Mouse (Mus musculus) gastrocnemius, postnatal 10 days (tissue): ENCODE measurements around the gene Ndufab1. TPM values are rescaled to one million over a fixed set of nuclear protein-coding genes. Genes with fewer than 3 reads are reported as not detected.

Source experiments
- DNase-seq: peaks from one replicate; pipeline ENCODE4 v3.0.0; 2021; ENCODE audit warnings: mixed read lengths
- total RNA-seq, 2 experiments: library from RNA; stranded (reverse); gene quantifications; 2 replicates each; pipeline ENCODE4 v1.2.3; 2021

Gene Ndufab1
- total RNA-seq, 2 experiments from 2014 or later = 582 to 686 TPM

DNA sequence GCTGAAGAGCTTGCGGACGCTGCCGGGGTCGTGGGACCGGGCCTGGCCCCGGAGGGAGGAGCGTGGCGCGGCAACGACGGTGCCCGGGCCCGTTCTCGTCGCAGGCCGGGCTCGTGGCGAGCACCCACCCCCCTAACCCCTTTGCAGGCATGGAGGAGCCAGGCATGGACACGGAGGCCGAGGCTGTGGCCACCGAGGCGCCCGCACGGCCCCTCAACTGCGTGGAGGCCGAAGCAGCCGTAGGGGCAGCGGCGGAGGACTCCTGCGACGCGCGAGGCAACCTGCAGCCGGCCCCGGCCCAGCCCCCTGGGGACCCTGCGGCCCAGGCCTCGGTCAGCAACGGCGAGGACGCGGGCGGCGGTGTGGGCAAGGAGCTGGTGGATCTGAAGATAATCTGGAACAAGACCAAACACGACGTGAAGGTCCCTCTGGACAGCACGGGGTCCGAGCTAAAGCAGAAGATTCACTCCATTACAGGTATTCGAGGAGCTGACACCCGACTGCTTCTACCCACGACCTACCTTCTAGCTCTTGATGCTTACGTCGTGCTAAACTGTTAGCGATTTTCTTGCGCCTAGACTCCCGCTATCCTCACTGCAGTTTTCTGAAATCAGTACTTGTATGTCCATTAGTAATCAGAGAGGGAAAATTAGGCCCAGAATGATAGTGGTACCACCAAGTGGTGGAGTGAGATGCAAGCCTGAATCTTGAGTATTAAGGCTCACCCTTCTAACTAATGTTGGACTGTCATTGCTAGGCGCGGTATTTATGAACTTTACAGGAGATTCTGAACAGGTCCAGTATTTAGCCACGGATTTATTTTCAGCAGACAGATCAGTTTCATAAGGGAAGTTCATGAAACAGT lies 33.9 kb downstream of the Ndufab1 start:
- peak; percentile 47 for DNase-seq

DNA sequence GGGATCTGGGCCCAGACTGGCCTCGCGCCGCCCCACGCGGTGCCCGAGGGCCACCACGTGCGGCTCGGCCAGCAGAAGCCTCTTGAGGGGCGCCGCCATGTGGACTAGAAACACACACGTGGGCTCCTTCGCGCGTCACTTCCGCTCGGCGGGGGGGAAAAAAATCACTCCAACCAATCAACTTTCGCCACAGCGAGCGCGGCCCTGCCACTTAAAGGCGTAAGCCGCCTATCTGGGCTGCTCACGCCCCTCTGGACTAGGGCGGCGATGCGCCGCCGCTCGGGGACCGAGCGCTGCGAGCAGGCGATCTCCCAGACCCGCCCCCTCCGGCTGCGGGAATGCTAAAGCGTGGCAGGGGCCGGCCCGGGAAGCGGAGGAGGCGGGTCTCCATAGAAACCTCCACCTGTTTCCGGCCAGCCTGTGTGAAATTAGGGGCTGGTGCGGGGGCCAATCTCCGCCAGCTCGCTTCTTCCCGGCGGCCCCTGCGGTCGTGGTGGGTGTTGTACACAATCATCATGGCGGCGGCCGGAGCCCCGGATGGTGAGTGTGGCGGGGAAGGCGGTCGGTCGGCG lies 34.7 kb downstream of the Ndufab1 start, which contains the start of the genes Ubfd1 and Ears2:
TSS of gene Ubfd1 (plus strand) at position 231 of the 572 bp plus-strand sequence.
TSS of gene Ears2 (minus strand) at position 319 of the 572 bp plus-strand sequence.
- peak; percentile 89 for DNase-seq

- no peak for DNase-seq
Observed at GRCm38 (mm10) chr7:122066102-122066944, 35.4 kb downstream of the Ndufab1 start.

- DNase-seq = no peak
Observed at GRCm38 (mm10) chr7:122065656-122066055, 36.0 kb downstream of the Ndufab1 start.

- DNase-seq = no peak
Observed at GRCm38 (mm10) chr7:122056633-122057032, 45.1 kb downstream of the Ndufab1 start.

DNA sequence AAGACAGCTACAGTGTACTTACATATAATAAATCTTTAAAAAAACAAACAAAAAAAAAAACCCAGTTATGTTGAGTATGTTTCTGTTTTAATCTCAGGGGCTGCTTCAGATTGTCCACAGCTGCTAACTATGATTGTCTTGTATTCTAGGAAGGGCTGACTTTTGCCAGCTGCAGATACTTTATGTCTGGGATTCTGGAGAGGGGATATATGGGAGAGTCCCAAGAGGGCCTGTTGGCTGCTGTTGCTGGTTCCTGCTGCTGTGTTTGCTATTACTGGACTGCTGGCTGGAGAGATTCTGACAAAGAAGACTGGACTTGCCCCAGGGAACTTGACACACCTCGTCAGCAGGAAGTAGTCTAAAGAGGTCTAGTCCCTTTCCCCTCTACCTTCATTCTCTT lies 50.9 kb downstream of the Ndufab1 start:
- peak; percentile 27 for DNase-seq

DNA sequence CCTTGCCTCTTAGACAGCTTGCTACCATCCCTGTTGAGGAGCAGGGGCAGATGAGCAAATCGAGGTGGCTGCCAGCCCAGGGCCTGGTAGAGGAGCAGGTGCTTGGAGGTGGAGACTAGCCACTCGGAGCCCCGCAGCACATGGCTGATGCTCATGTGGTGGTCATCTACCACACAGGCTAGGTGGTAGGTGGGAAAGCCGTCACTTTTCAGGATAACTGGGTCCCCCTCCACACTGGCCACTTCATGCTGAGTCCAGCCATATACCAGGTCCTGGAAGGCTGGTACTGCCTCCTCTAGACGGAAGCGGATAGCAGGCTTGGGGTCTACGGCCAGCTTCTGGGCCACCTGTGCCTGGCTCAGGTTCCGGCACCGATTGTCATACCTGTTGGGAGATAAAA lies 53.5 kb downstream of the Ndufab1 start:
- no peak for DNase-seq

DNA sequence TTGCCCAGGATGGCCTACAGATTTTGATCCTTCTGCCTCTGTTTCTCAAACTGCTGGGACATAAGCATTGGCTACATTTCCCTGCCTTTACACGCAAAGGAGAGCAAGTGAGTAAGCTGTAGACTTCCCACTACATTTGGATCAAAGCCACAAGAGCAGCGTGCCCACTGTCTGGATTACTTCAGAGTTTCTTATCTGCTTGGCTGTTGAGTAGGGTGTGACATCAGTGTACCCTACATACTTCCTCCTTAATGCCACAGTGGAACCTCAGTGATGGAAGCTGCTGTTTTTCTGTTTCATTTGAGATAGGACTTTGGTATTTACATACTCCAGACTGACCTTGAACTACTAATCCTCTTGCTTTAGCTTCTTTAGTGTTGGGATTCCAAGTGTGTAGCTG lies 54.9 kb downstream of the Ndufab1 start:
- DNase-seq = no peak

- DNase-seq = no peak
Observed at GRCm38 (mm10) chr7:122045711-122046110, 56.0 kb downstream of the Ndufab1 start.

GRCm38 (mm10) chr7:122045181-122045634 lies 56.5 kb downstream of the Ndufab1 start:
- DNase-seq = peak; percentile 13

DNA sequence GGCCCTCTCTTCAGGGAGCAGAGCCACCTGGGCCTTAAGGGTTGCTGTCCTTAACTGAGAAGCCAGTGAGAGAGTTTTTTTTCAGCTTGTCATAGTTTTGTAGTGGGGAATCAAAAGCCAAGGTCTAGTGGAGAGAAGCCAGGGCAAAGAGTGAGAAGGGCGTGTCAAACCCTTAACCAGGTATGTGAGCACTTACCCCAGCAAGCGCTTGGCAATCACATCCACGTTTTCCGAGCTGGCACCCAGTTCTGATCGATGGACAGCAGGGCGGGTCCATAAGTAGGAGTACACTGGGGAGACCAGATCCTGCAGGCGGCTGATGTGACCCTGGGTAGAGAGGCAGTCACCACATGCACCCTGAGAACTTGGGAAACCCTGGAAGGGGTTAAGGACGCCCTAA lies 57.6 kb downstream of the Ndufab1 start:
- DNase-seq = no peak

Other genes starting within 250 kb of the Ndufab1 start
- under 1 TPM; 0.12 to 0.16 TPM for gene Scnn1b, start 236.8 kb downstream of the Ndufab1 start, total RNA-seq
- 1 to 10 TPM; 8.2 to 9.9 TPM for gene Cog7, start 120.2 kb downstream of the Ndufab1 start, total RNA-seq
- 10 to 100 TPM; 21.3 to 27.3 TPM for gene Gga2, start 80.7 kb downstream of the Ndufab1 start, total RNA-seq
- gene Ubfd1, start 34.7 kb downstream of the Ndufab1 start, total RNA-seq = 10 to 100 TPM; 33.3 to 35.5 TPM
- 10 to 100 TPM; 11.0 to 11.9 TPM for gene Ears2, start 34.6 kb downstream of the Ndufab1 start, total RNA-seq
- 1 to 10 TPM; 1.4 to 1.6 TPM for gene Palb2, start 31.1 kb upstream of the Ndufab1 start, total RNA-seq
- 10 to 100 TPM; 32.5 to 32.6 TPM for gene Dctn5, start 31.2 kb upstream of the Ndufab1 start, total RNA-seq
- gene Plk1, start 57.6 kb upstream of the Ndufab1 start, total RNA-seq = 1 to 10 TPM; 6.1 to 8.0 TPM
- gene Ern2, start 84.3 kb upstream of the Ndufab1 start, total RNA-seq = not detected
- gene Chp2, start 117.6 kb upstream of the Ndufab1 start, total RNA-seq = 1 to 10 TPM; 5.1 to 6.2 TPM
- gene Prkcb, start 186.9 kb upstream of the Ndufab1 start, total RNA-seq = 1 to 10 TPM; 2.9 to 4.2 TPM